Mouse (Mus musculus): Measurements from ENCODE around the gene Ncbp3. TPM values are rescaled to one million over a fixed set of nuclear protein-coding genes. Genes with fewer than 3 reads are reported as not detected.

The Ncbp3 gene
- 6.5 and 7.0 TPM in 2 replicates for polyA plus RNA-seq (2012; rRNA removed)

- Histone ChIP-seq H3K27ac (ENCODE audit: control insufficient read depth, insufficient read depth, low read length) (peak within 1 kb of the TSS; percentile 53; the same call in 1 of the 2 replicates), H3K4me3 (ENCODE audit: control insufficient read depth, insufficient read depth, low read length) (peak within 1 kb of the TSS; percentile 97), H3K27me3 (ENCODE audit: control insufficient read depth, insufficient read depth, low read length) (no peaks in the 10 kb centered on the region), H3K4me1 (replicated peaks; ENCODE audit: control insufficient read depth, insufficient read depth, low read length) (peaks cover 8% of the 10 kb centered on the region), H3K36me3 (ENCODE audit: control insufficient read depth, insufficient read depth, low read length) (peaks cover 14% of the 10 kb centered on the region)
- peak; percentile 99 for DNase-seq
- peak; percentile 82; the same call in 1 of the 2 replicates for TF ChIP-seq CTCF (IDR thresholded peaks at IDR 0.05; ENCODE audit: borderline replicate concordance, control insufficient read depth, extremely low read depth, insufficient read depth, low read length, poor library complexity)
- peak; percentile 76 for TF ChIP-seq POLR2A (IDR thresholded peaks at IDR 0.05; ENCODE audit: control insufficient read depth, extremely low read depth, insufficient read depth, low read length, poor library complexity)
- WGBS = under 1% methylated on average over 39 of the region's 39 CpGs
These were observed at the start of gene Ncbp3 for GRCm38 (mm10) chr11:73047542-73047996. Gene Ncbp3 (plus strand): TSS chr11:73047783.

- no peaks in the 10 kb centered on the region for H3K36me3 ChIP-seq (ENCODE audit: control insufficient read depth, insufficient read depth, low read length)
- TF ChIP-seq CTCF (IDR thresholded peaks at IDR 0.05; ENCODE audit: borderline replicate concordance, control insufficient read depth, extremely low read depth, insufficient read depth, low read length, poor library complexity) (no peak), POLR2A (IDR thresholded peaks at IDR 0.05; ENCODE audit: control insufficient read depth, extremely low read depth, insufficient read depth, low read length, poor library complexity) (no peak)
- H3K4me1 ChIP-seq (replicated peaks; ENCODE audit: control insufficient read depth, insufficient read depth, low read length) = no peaks in the 10 kb centered on the region; the same call in 1 of the 2 replicates
- DNase-seq = no peak
- H3K27ac ChIP-seq (ENCODE audit: control insufficient read depth, insufficient read depth, low read length) = no peak within 1 kb of the TSS
- H3K4me3 ChIP-seq (ENCODE audit: control insufficient read depth, insufficient read depth, low read length) = no peak within 1 kb of the TSS
- 32% methylated on average over 8 of the region's 8 CpGs for WGBS
- H3K27me3 ChIP-seq (ENCODE audit: control insufficient read depth, insufficient read depth, low read length) = no peaks in the 10 kb centered on the region
These were observed 48.8 kb upstream of the Ncbp3 start, which contains the start of gene P2rx1 for GRCm38 (mm10) chr11:72998771-72999170. Gene P2rx1 (plus strand): TSS chr11:72999103.

GRCm38 (mm10) chr11:73001029-73001428 lies 46.6 kb upstream of the Ncbp3 start:
- TF ChIP-seq POLR2A (IDR thresholded peaks at IDR 0.05; ENCODE audit: control insufficient read depth, extremely low read depth, insufficient read depth, low read length, poor library complexity) (no peak), CTCF (IDR thresholded peaks at IDR 0.05; ENCODE audit: borderline replicate concordance, control insufficient read depth, extremely low read depth, insufficient read depth, low read length, poor library complexity) (peak; percentile 78; the same call in 1 of the 2 replicates)
- H3K36me3 ChIP-seq (ENCODE audit: control insufficient read depth, insufficient read depth, low read length) = no peaks in the 10 kb centered on the region
- WGBS = 23% methylated on average over 6 of the region's 6 CpGs
- DNase-seq = peak; percentile 79
- no peaks in the 10 kb centered on the region for H3K27me3 ChIP-seq (ENCODE audit: control insufficient read depth, insufficient read depth, low read length)
- H3K27ac ChIP-seq (ENCODE audit: control insufficient read depth, insufficient read depth, low read length) = no peak overlapping the region
- H3K4me1 ChIP-seq (replicated peaks; ENCODE audit: control insufficient read depth, insufficient read depth, low read length) = no peaks in the 10 kb centered on the region; the same call in 1 of the 2 replicates
- no peak overlapping the region for H3K4me3 ChIP-seq (ENCODE audit: control insufficient read depth, insufficient read depth, low read length)

GRCm38 (mm10) chr11:73006377-73006776 lies 41.2 kb upstream of the Ncbp3 start:
- 21% methylated on average over 2 of the region's 2 CpGs for WGBS
- Histone ChIP-seq H3K27me3 (ENCODE audit: control insufficient read depth, insufficient read depth, low read length) (no peaks in the 10 kb centered on the region), H3K4me1 (replicated peaks; ENCODE audit: control insufficient read depth, insufficient read depth, low read length) (peaks cover 32% of the 10 kb centered on the region), H3K36me3 (ENCODE audit: control insufficient read depth, insufficient read depth, low read length) (no peaks in the 10 kb centered on the region), H3K4me3 (ENCODE audit: control insufficient read depth, insufficient read depth, low read length) (no peak overlapping the region), H3K27ac (ENCODE audit: control insufficient read depth, insufficient read depth, low read length) (no peak overlapping the region)
- TF ChIP-seq CTCF (IDR thresholded peaks at IDR 0.05; ENCODE audit: borderline replicate concordance, control insufficient read depth, extremely low read depth, insufficient read depth, low read length, poor library complexity) (no peak), POLR2A (IDR thresholded peaks at IDR 0.05; ENCODE audit: control insufficient read depth, extremely low read depth, insufficient read depth, low read length, poor library complexity) (no peak)
- DNase-seq = peak; percentile 72

GRCm38 (mm10) chr11:73007113-73007512 lies 40.5 kb upstream of the Ncbp3 start:
- no peaks in the 10 kb centered on the region for H3K27me3 ChIP-seq (ENCODE audit: control insufficient read depth, insufficient read depth, low read length)
- H3K4me1 ChIP-seq (replicated peaks; ENCODE audit: control insufficient read depth, insufficient read depth, low read length) = peaks cover 35% of the 10 kb centered on the region
- TF ChIP-seq CTCF (IDR thresholded peaks at IDR 0.05; ENCODE audit: borderline replicate concordance, control insufficient read depth, extremely low read depth, insufficient read depth, low read length, poor library complexity) (no peak), POLR2A (IDR thresholded peaks at IDR 0.05; ENCODE audit: control insufficient read depth, extremely low read depth, insufficient read depth, low read length, poor library complexity) (no peak)
- 79% methylated on average over 3 of the region's 3 CpGs for WGBS
- H3K27ac ChIP-seq (ENCODE audit: control insufficient read depth, insufficient read depth, low read length) = no peak overlapping the region
- H3K4me3 ChIP-seq (ENCODE audit: control insufficient read depth, insufficient read depth, low read length) = no peak overlapping the region
- no peak for DNase-seq
- H3K36me3 ChIP-seq (ENCODE audit: control insufficient read depth, insufficient read depth, low read length) = no peaks in the 10 kb centered on the region

- TF ChIP-seq POLR2A (IDR thresholded peaks at IDR 0.05; ENCODE audit: control insufficient read depth, extremely low read depth, insufficient read depth, low read length, poor library complexity) (no peak), CTCF (IDR thresholded peaks at IDR 0.05; ENCODE audit: borderline replicate concordance, control insufficient read depth, extremely low read depth, insufficient read depth, low read length, poor library complexity) (peak; percentile 86)
- no peak overlapping the region for H3K4me3 ChIP-seq (ENCODE audit: control insufficient read depth, insufficient read depth, low read length)
- 74% methylated on average over 11 of the region's 11 CpGs for WGBS
- DNase-seq = peak; percentile 79
- H3K4me1 ChIP-seq (replicated peaks; ENCODE audit: control insufficient read depth, insufficient read depth, low read length) = peaks cover 43% of the 10 kb centered on the region
- no peak overlapping the region for H3K27ac ChIP-seq (ENCODE audit: control insufficient read depth, insufficient read depth, low read length)
- no peaks in the 10 kb centered on the region for H3K27me3 ChIP-seq (ENCODE audit: control insufficient read depth, insufficient read depth, low read length)
- H3K36me3 ChIP-seq (ENCODE audit: control insufficient read depth, insufficient read depth, low read length) = no peaks in the 10 kb centered on the region
These were observed 39.7 kb upstream of the Ncbp3 start for GRCm38 (mm10) chr11:73007698-73008481.

Data from thymus, adult 2 months (tissue).